Mouse (Mus musculus) embryonic facial prominence, embryonic 13.5 days (tissue): ENCODE measurements around the gene Nhp2. TPM values are rescaled to one million over a fixed set of nuclear protein-coding genes. Genes with fewer than 3 reads are reported as not detected.

Experiments used
- ATAC-seq: fragments of 200-750 bp; cut with Nextera tagmentation; 2 replicates; pipeline ENCODE4 v1.8.0; 2017; ENCODE audit warnings: low read depth; ENCODE audit not compliant: insufficient number of reproducible peaks, insufficient read depth, low FRiP score, low TSS enrichment
- H3K27ac ChIP-seq: fragments of 300-500 bp; sonication (generic); 2 replicates; pipeline ENCODE4 v1.5.1; 2015; ENCODE audit warnings: moderate library complexity, mild to moderate bottlenecking, inconsistent platforms
- H3K27me3 ChIP-seq: fragments of 300-500 bp; sonication (generic); 2 replicates; pipeline ENCODE4 v1.6.1; 2015; ENCODE audit warnings: mild to moderate bottlenecking, inconsistent platforms
- H3K36me3 ChIP-seq: fragments of 300-500 bp; sonication (generic); 2 replicates; pipeline ENCODE4 v1.6.1; 2015; ENCODE audit warnings: mild to moderate bottlenecking, inconsistent platforms
- H3K4me1 ChIP-seq: fragments of 300-500 bp; sonication (generic); 2 replicates; pipeline ENCODE4 v1.6.1; 2015; ENCODE audit warnings: inconsistent platforms
- H3K4me2 ChIP-seq: fragments of 300-500 bp; sonication (generic); 2 replicates; pipeline ENCODE4 v1.6.1; 2015; ENCODE audit warnings: moderate library complexity, mild to moderate bottlenecking, inconsistent platforms
- H3K4me3 ChIP-seq: fragments of 300-500 bp; sonication (generic); 2 replicates; pipeline ENCODE4 v1.5.1; 2015; ENCODE audit warnings: mild to moderate bottlenecking, inconsistent platforms
- H3K9ac ChIP-seq: fragments of 300-500 bp; sonication (generic); 2 replicates; pipeline ENCODE4 v1.6.1; 2015; ENCODE audit warnings: mild to moderate bottlenecking, inconsistent platforms
- H3K9me3 ChIP-seq: fragments of 300-500 bp; sonication (generic); 2 replicates; pipeline ENCODE4 v1.6.1; 2016; ENCODE audit warnings: inconsistent platforms
- WGBS: fragments of 180-500 bp; shearing (Covaris S2); methylation state at CpG from one replicate; pipeline ENCODE4 v1.1.7; 2015; ENCODE audit warnings: mixed read lengths; 5-methylcytosine and 5-hydroxymethylcytosine counted together
- polyA plus RNA-seq: library from polyadenylated mRNA; unstranded; fragments of >200 nt; fragmentation: Nextera tagmentation; extraction: Ambion mirVana; gene quantifications from 2 replicates; pipeline ENCODE4 v1.2.1, GENCODE M21; 2015

The Nhp2 gene
- polyA plus RNA-seq, 1 experiment from 2014 or later: 151 TPM

DNA sequence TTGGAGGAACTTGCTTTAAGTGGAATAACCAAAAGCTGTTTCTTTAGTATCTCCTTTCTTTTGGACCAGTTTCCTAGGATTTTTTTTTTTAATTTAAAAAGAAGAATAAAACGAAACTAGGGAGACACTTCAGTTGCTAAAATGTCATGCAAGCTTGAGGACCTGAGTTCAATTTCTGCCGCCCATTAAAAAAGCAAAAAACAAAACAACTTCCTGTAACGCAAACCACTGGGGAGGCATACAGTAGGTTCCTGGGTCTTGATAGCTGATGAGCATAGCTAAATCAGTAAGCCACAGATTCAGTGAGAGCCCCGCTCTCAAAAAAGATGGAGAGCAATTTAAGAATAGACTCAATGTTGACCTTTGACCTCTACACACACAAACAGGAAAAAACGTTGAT lies 19.0 kb downstream of the Nhp2 start:
- Histone ChIP-seq H3K27me3 (no peaks in the 10 kb centered on the region), H3K4me2 (peak overlapping the region; percentile 48), H3K4me3 (no peak overlapping the region), H3K36me3 (peaks cover 10% of the 10 kb centered on the region; the same call in 1 of the 2 replicates), H3K9me3 (no peaks in the 10 kb centered on the region), H3K4me1 (peaks cover 28% of the 10 kb centered on the region), H3K27ac (0 out of 2 replicates have a peak overlapping the region, but pooled peaks have one; percentile 55), H3K9ac (0 out of 2 replicates have a peak overlapping the region, but pooled peaks have one; percentile 41)
- whole genome bisulfite sequencing: 58% methylated on average over 5 of the region's 5 CpGs
- ATAC-seq: no peak

DNA sequence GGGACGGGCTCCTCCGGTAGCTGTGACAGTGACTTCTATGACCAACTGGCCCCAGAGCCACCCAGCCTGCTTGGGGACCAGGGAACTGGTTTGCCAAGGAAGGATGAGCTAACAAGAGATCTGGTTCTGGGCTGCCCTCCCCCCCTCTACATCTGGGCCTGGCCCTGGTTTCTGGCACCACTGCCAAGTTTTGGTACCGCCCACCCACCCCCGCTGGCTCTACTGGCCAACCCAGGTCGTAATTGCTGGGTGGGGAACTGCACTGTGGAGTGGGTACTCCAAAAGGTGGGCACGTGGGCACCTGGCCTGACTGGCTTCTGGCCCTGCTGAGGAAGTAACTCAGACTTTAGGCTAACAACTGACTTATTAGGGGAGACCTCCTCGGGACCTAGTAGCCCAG lies 21.2 kb downstream of the Nhp2 start:
- Histone ChIP-seq H3K4me1 (peaks cover 20% of the 10 kb centered on the region), H3K9ac (no peak overlapping the region), H3K9me3 (no peaks in the 10 kb centered on the region), H3K4me2 (no peak overlapping the region), H3K36me3 (peaks cover 32% of the 10 kb centered on the region), H3K27me3 (no peaks in the 10 kb centered on the region), H3K27ac (no peak overlapping the region), H3K4me3 (no peak overlapping the region)
- WGBS: 81% methylated on average over 7 of the region's 7 CpGs
- ATAC-seq: no peak

DNA sequence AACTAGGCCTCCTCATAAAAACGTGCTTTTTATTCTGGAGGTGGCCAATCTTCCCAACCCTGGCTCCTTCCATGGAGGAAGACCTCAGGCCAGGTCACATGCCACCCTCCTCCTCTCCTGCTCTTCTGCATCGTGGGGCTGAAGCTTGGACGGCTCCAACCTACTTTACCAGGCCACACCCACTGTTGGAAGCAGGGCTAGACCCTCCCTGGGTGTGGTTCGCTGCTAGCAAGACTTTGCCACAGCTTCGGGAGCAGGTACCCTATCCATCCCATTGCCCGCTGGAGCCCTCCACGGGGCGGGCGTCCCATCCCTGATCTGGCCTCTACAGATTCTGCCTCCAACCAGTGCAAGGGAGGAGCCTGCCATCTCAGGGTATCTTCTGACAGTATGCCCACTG lies 23.7 kb downstream of the Nhp2 start:
- no peak overlapping the region for H3K4me3 ChIP-seq
- peak overlapping the region; percentile 60 for H3K27ac ChIP-seq
- H3K9ac ChIP-seq: peak overlapping the region; percentile 28
- ATAC-seq: no peak
- H3K4me1 ChIP-seq: peaks cover 17% of the 10 kb centered on the region
- H3K36me3 ChIP-seq: peaks cover 34% of the 10 kb centered on the region
- 78% methylated on average over 9 of the region's 9 CpGs for WGBS
- no peaks in the 10 kb centered on the region for H3K27me3 ChIP-seq
- H3K9me3 ChIP-seq: no peaks in the 10 kb centered on the region
- 0 out of 2 replicates have a peak overlapping the region, but pooled peaks have one; percentile 7 for H3K4me2 ChIP-seq

DNA sequence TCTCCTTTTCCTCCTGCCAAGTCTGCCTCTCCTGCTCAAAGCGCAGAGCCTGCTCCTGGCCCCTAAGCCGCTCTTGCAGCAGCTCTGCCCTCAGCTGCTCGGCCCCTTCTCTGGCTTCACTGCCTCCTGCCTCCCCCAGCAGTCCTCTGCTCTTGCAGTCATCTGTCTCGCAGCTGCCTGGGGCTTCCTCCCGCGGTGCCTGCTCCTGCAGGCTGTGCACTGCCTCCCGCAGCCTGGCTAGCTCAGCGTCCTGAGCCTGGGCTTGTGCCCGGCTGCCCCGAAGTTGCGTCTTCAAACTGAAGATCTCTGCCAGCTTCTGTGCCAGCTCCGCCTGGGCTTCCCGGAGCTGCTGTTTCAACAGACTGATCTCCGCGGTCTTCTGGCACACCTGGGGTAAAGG lies 24.2 kb downstream of the Nhp2 start:
- no peak for ATAC-seq

DNA sequence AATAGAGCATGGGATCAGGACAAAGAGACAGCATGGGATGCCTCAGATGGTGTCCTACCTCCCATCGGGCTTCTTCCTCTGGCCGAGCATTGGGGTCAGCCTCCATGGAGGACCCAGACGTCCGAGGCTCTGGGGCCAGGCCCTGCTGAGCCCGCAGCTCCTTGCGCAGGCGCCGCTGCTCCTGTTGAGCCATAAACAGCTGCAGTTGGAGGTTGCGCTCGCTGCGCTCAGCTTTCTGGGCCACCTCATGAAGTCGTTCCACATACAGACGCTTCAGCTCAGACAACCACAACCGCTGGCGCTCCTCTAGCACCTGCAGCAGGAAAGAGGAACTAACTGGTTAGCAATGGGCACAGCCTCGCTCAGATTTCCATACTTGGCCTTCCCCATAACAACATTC lies 24.7 kb downstream of the Nhp2 start:
- H3K9me3 ChIP-seq: no peaks in the 10 kb centered on the region
- peak overlapping the region; percentile 7; the same call in 1 of the 2 replicates for H3K4me2 ChIP-seq
- H3K4me1 ChIP-seq: peaks cover 26% of the 10 kb centered on the region
- 74% methylated on average over 16 of the region's 16 CpGs for WGBS
- H3K27me3 ChIP-seq: peaks cover 4% of the 10 kb centered on the region; the same call in 1 of the 2 replicates
- peaks cover 34% of the 10 kb centered on the region for H3K36me3 ChIP-seq
- ATAC-seq: no peak
- peak overlapping the region; percentile 60 for H3K27ac ChIP-seq
- peak overlapping the region; percentile 28; the same call in 1 of the 2 replicates for H3K9ac ChIP-seq
- H3K4me3 ChIP-seq: no peak overlapping the region

More for the DNA sequence above, 24.2 kb downstream of the Nhp2 start:
- peak overlapping the region; percentile 60 for H3K27ac ChIP-seq
- peaks cover 21% of the 10 kb centered on the region for H3K4me1 ChIP-seq
- no peaks in the 10 kb centered on the region for H3K27me3 ChIP-seq
- H3K4me2 ChIP-seq: peak overlapping the region; percentile 7; the same call in 1 of the 2 replicates
- no peaks in the 10 kb centered on the region for H3K9me3 ChIP-seq
- H3K4me3 ChIP-seq: no peak overlapping the region
- 50% methylated on average over 15 of the region's 15 CpGs for WGBS
- peak overlapping the region; percentile 28 for H3K9ac ChIP-seq
- H3K36me3 ChIP-seq: peaks cover 34% of the 10 kb centered on the region

DNA sequence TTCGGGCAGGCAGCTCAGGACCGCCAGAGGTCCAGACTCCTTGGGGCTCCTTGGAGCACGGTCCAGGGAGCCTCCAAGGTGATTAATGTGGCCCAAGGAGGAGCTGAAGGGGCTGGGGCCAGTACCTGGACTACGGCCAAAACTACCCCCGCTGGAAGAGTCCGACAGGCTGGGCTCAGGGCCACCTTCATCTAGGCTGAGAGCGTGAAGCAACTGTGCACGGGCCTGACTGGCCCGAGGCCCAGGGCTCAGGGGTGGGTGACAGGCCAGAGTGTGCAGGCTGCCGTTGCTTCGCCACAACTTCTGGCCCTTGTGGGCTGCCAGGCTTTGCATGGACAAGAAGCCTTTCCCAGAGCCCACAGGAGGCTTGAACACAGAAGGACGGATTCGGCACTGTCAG lies 25.8 kb downstream of the Nhp2 start:
- ATAC-seq: no peak
- Histone ChIP-seq H3K9ac (no peak overlapping the region), H3K36me3 (peaks cover 34% of the 10 kb centered on the region), H3K9me3 (no peaks in the 10 kb centered on the region), H3K4me2 (no peak overlapping the region), H3K4me3 (no peak overlapping the region), H3K4me1 (peaks cover 36% of the 10 kb centered on the region), H3K27me3 (peaks cover 14% of the 10 kb centered on the region), H3K27ac (no peak overlapping the region)
- 88% methylated on average over 13 of the region's 13 CpGs for WGBS

DNA sequence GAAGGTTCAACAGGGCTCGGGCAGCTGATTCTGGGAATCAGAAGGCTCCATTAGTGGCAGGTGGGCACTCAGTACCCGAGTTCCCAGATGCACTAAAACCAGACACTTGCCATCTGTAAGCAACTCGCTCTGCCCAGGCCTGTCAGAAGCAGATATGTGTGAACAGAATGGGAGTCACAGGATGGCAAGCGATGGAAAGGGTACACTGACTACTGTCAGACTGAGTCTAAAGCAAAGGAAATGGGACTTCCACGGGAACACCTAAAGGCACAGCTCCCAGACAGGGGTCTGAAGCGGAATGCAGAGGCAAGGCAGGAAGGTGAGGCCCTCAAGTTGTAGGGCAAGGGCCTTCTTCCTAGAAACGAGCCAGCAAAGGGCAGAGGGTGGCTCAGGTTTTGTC lies 26.7 kb downstream of the Nhp2 start:
- no peak overlapping the region for H3K4me3 ChIP-seq
- H3K9ac ChIP-seq: peak overlapping the region; percentile 36; the same call in 1 of the 2 replicates
- ATAC-seq: no peak
- no peak overlapping the region; the same call in 1 of the 2 replicates for H3K27ac ChIP-seq
- peaks cover 39% of the 10 kb centered on the region for H3K4me1 ChIP-seq
- 73% methylated on average over 7 of the region's 7 CpGs for WGBS
- peaks cover 15% of the 10 kb centered on the region for H3K27me3 ChIP-seq
- H3K36me3 ChIP-seq: peaks cover 34% of the 10 kb centered on the region
- H3K9me3 ChIP-seq: no peaks in the 10 kb centered on the region
- H3K4me2 ChIP-seq: no peak overlapping the region

DNA sequence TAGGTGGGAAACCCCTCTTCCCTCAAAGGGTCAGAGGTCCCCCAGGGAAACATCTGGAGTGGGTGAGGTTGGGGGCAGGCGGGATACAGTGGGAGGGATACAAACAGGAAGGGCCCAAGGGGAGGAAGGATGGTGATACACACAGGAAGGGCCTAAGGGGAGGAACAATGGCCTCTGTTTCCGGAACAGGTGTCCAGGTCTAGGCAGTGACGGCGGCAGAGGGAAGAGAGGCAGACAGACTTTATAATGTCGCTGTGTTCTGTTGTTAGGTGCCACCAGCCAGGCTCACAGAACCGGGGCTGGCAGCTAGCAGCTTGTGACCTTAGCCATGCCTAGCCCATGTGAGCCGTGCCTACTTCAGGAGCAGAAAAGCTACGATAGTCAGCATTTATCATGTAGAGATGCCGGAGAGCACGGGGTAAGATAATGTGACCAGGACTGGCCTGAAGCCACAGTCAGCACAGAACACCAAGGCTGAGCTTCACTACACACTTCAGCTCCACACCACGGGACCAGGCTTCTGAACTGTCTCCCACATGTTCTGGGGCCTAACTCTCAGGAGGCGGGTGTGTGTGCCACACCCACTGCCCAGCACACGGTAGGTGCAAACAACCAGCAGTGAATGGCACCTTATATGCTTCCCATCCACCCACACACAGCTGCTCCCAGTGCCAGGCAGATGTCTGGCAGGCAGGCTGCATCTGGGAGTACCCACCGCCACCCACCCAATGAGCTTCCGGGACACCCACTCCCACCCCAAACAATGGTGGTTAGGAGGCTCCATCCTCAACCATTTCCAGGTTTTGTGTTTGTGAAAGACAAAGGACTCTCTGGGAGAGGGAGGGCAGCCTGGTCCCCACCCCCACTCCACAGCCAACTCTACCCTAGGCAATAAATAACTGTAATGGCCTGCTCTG lies 27.5 kb downstream of the Nhp2 start:
- ATAC-seq: no peak
- WGBS: 61% methylated on average over 15 of the region's 15 CpGs
- Histone ChIP-seq H3K4me1 (peaks cover 39% of the 10 kb centered on the region), H3K4me2 (no peak overlapping the region), H3K27me3 (peaks cover 15% of the 10 kb centered on the region), H3K4me3 (no peak overlapping the region), H3K9me3 (no peaks in the 10 kb centered on the region), H3K9ac (no peak overlapping the region), H3K27ac (peak overlapping the region; percentile 51), H3K36me3 (peaks cover 34% of the 10 kb centered on the region)

DNA sequence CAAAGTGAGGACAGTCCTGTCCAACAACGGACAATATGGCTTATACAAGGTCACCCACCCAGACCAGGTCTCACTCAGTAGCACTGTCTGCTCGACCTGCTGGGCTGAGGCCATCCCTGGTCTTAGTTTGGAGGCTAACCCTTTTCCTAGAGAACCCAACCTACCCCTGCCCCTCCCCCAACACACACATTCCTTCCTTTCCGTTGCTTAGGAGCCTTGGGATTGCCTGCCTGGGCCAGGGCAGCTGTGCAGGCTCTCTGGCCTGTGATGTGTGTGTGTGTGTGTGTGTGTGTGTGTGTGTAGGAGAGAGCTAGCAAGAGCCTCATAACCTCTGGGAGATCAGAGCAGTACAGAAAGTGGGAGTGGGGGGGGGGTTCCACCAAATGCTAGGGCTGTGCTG lies 29.0 kb downstream of the Nhp2 start:
- H3K4me2 ChIP-seq: peak overlapping the region; percentile 97
- 12% methylated on average over 3 of the region's 3 CpGs for WGBS
- H3K4me3 ChIP-seq: no peak overlapping the region
- peaks cover 23% of the 10 kb centered on the region for H3K36me3 ChIP-seq
- H3K9me3 ChIP-seq: no peaks in the 10 kb centered on the region
- H3K27ac ChIP-seq: 0 out of 2 replicates have a peak overlapping the region, but pooled peaks have one; percentile 28
- H3K27me3 ChIP-seq: peaks cover 15% of the 10 kb centered on the region
- H3K4me1 ChIP-seq: peaks cover 34% of the 10 kb centered on the region
- no peak for ATAC-seq
- peak overlapping the region; percentile 81; the same call in 1 of the 2 replicates for H3K9ac ChIP-seq

DNA sequence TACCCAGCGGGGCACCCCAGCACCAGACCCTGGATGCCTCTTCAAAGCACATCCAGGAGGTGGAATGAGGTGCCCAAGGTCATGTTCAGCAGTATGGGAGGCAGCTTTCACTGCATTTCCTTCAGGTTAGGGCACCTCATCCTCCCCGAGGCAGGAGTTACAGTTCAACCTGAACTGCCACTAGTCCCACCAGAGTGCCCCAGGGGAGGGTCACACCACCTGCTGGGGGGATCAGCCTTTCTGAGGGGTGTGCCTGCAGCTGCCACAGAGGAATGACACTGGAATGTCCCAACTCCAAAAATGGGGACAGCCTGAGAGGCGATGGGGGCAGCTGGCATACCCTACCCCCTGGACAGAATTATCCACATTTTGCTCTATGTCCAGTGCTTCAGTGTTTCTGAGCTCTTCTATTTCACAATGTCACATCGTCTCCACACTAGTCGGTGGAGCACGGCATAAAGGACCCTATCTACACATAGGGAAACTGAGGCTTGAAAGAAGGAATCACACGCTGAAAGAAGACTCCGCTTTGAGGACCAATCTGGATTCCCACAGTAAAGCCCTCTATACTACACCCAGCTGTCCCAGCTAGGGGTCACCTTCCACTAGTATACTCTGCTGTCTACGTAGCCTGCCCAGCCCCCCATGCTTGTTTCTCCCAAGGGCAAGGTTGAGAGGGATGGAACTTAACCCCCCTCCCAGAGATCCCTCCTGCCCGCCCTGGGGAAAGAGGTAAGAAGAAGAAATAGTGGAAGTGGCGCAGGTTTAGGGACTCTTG lies 29.8 kb downstream of the Nhp2 start:
- peaks cover 16% of the 10 kb centered on the region for H3K36me3 ChIP-seq
- peak overlapping the region; percentile 97 for H3K4me2 ChIP-seq
- no peak for ATAC-seq
- H3K4me1 ChIP-seq: peaks cover 31% of the 10 kb centered on the region
- peak overlapping the region; percentile 81 for H3K9ac ChIP-seq
- H3K27ac ChIP-seq: peak overlapping the region; percentile 28; the same call in 1 of the 2 replicates
- peaks cover 15% of the 10 kb centered on the region for H3K27me3 ChIP-seq
- WGBS: 28% methylated on average over 11 of the region's 11 CpGs
- H3K4me3 ChIP-seq: peak overlapping the region; percentile 67
- no peaks in the 10 kb centered on the region for H3K9me3 ChIP-seq

DNA sequence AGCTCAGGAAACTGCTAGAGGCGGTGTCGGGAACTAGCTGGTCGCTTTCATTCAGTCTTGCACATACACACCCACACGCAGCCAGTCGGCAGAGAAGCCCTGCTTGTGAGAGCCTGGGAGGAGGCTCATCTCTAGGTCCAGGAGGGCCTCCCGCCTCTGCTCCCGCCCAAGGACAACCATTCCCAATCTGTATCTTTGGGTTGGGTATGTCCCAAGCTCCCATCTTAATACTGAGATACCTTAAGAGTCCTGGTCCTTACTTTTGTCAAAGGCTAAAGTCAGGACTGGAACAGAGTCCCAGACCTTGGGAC lies 30.3 kb downstream of the Nhp2 start:
- peak overlapping the region; percentile 28; the same call in 1 of the 2 replicates for H3K27ac ChIP-seq
- peak overlapping the region; percentile 97 for H3K4me2 ChIP-seq
- H3K9ac ChIP-seq: peak overlapping the region; percentile 81
- peak overlapping the region; percentile 67 for H3K4me3 ChIP-seq
- H3K27me3 ChIP-seq: peaks cover 15% of the 10 kb centered on the region
- H3K4me1 ChIP-seq: peaks cover 36% of the 10 kb centered on the region
- WGBS: 5% methylated on average over 7 of the region's 7 CpGs
- no peak for ATAC-seq
- no peaks in the 10 kb centered on the region for H3K9me3 ChIP-seq
- H3K36me3 ChIP-seq: peaks cover 11% of the 10 kb centered on the region
